Mouse (Mus musculus): ENCODE measurements at regions not wholly inside any gene's neighbourhood (a gene's known extent, or its start where the extent isn't known, plus 50 kb on each side); places are given as distances from the start of the nearest gene placed in this dataset.

GRCm38 (mm10) chr16:74500687-74501086 is 89.1 kb upstream of the Robo2 start:
- ATAC-seq (replicated peaks; ENCODE audit: low FRiP score, low TSS enrichment, poor library complexity, severe bottlenecking): no peak

- ATAC-seq (replicated peaks; ENCODE audit: low FRiP score, low TSS enrichment, poor library complexity, severe bottlenecking): no peak
Measured at GRCm38 (mm10) chr16:74467745-74468420, 56.3 kb upstream of the Robo2 start.

- no peak for ATAC-seq (replicated peaks; ENCODE audit: low FRiP score, low TSS enrichment, poor library complexity, severe bottlenecking)
Measured at GRCm38 (mm10) chr16:74467159-74467558, 55.5 kb upstream of the Robo2 start.

GRCm38 (mm10) chr16:74464835-74465234 is 53.2 kb upstream of the Robo2 start:
- ATAC-seq (replicated peaks; ENCODE audit: low FRiP score, low TSS enrichment, poor library complexity, severe bottlenecking): no peak

GRCm38 (mm10) chr16:74464290-74464689 is 52.7 kb upstream of the Robo2 start:
- ATAC-seq (replicated peaks; ENCODE audit: low FRiP score, low TSS enrichment, poor library complexity, severe bottlenecking): no peak

GRCm38 (mm10) chr16:74462436-74462835 is 50.8 kb upstream of the Robo2 start:
- no peak for ATAC-seq (replicated peaks; ENCODE audit: low FRiP score, low TSS enrichment, poor library complexity, severe bottlenecking)

Data from megakaryocyte-erythroid progenitor cell, adult 5-6 weeks (primary cell).